Mouse (Mus musculus) intestine, embryonic 15.5 days (tissue): ENCODE data around the gene Fcrl1. TPM values are rescaled to one million over a fixed set of nuclear protein-coding genes. Genes with fewer than 3 reads are reported as not detected.

Source experiments
- ATAC-seq: fragments of 200-750 bp; cut with Nextera tagmentation; 2 replicates; pipeline ENCODE4 v1.8.0; 2017; ENCODE audit warnings: moderate TSS enrichment, moderate library complexity
- H3K27ac ChIP-seq: fragments of 300-500 bp; sonication (generic); 2 replicates; pipeline ENCODE4 v1.5.1; 2015; ENCODE audit warnings: mild to moderate bottlenecking, inconsistent platforms
- H3K27me3 ChIP-seq: fragments of 300-500 bp; sonication (generic); replicated peaks from 2 replicates; pipeline ENCODE4 v1.6.1; 2015; ENCODE audit warnings: inconsistent platforms
- H3K36me3 ChIP-seq: fragments of 300-500 bp; sonication (generic); 2 replicates; pipeline ENCODE4 v1.6.1; 2015; ENCODE audit warnings: inconsistent platforms
- H3K4me1 ChIP-seq: fragments of 300-500 bp; sonication (generic); replicated peaks from 2 replicates; pipeline ENCODE4 v1.6.1; 2015; ENCODE audit warnings: inconsistent platforms
- H3K4me2 ChIP-seq: fragments of 300-500 bp; sonication (generic); replicated peaks from 2 replicates; pipeline ENCODE4 v1.6.1; 2015; ENCODE audit warnings: mild to moderate bottlenecking, inconsistent platforms
- H3K4me3 ChIP-seq: fragments of 300-500 bp; sonication (generic); replicated peaks from 2 replicates; pipeline ENCODE4 v1.5.1; 2015; ENCODE audit warnings: inconsistent platforms
- H3K9ac ChIP-seq: fragments of 300-500 bp; sonication (generic); 2 replicates; pipeline ENCODE4 v1.6.1; 2015; ENCODE audit warnings: inconsistent platforms
- H3K9me3 ChIP-seq: fragments of 300-500 bp; sonication (generic); 2 replicates; pipeline ENCODE4 v1.6.1; 2016; ENCODE audit warnings: inconsistent platforms
- WGBS: fragments of 180-500 bp; shearing (Covaris S2); methylation state at CpG from one replicate; pipeline ENCODE4 v1.1.7; 2015; 5-methylcytosine and 5-hydroxymethylcytosine counted together
- polyA plus RNA-seq: library from polyadenylated mRNA; unstranded; fragments of >200 nt; fragmentation: Nextera tagmentation; extraction: Ambion mirVana; gene quantifications from 2 replicates; pipeline ENCODE4 v1.2.1, GENCODE M21; 2015

Fcrl1 gene
- polyA plus RNA-seq, 1 experiment from 2014 or later: 0.20 TPM

- H3K4me2 ChIP-seq: no peak overlapping the region
- no peak overlapping the region for H3K4me3 ChIP-seq
- H3K27me3 ChIP-seq: no peaks in the 10 kb centered on the region
- ATAC-seq: no peak
- no peaks in the 10 kb centered on the region for H3K4me1 ChIP-seq
- no peak overlapping the region for H3K27ac ChIP-seq
- no peak overlapping the region for H3K9ac ChIP-seq
- no peaks in the 10 kb centered on the region for H3K9me3 ChIP-seq
- 81% methylated on average over 4 of the region's 4 CpGs for WGBS
- no peaks in the 10 kb centered on the region for H3K36me3 ChIP-seq
Measured at GRCm38 (mm10) chr3:87422386-87422910, 46.3 kb downstream of the Fcrl1 start.

- Histone ChIP-seq H3K27me3 (no peaks in the 10 kb centered on the region), H3K4me1 (no peaks in the 10 kb centered on the region), H3K4me3 (no peak within 1 kb of the TSS), H3K9me3 (no peaks in the 10 kb centered on the region), H3K27ac (no peak within 1 kb of the TSS), H3K9ac (no peak within 1 kb of the TSS), H3K4me2 (no peak within 1 kb of the TSS), H3K36me3 (no peaks in the 10 kb centered on the region)
- no peak for ATAC-seq
- 88% methylated on average over 5 of the region's 5 CpGs for WGBS
Measured at GRCm38 (mm10) chr3:87435479-87435878, 59.3 kb downstream of the Fcrl1 start, which contains the start of gene Fcrl5. Gene Fcrl5, plus strand, starts transcription at chr3:87435773.

- no peaks in the 10 kb centered on the region for H3K27me3 ChIP-seq
- no peak for ATAC-seq
- WGBS: 68% methylated on average over 1 of the region's 1 CpGs
- H3K9ac ChIP-seq: no peak overlapping the region
- no peaks in the 10 kb centered on the region for H3K4me1 ChIP-seq
- H3K9me3 ChIP-seq: no peaks in the 10 kb centered on the region
- no peak overlapping the region for H3K27ac ChIP-seq
- no peak overlapping the region for H3K4me2 ChIP-seq
- no peak overlapping the region for H3K4me3 ChIP-seq
- no peaks in the 10 kb centered on the region for H3K36me3 ChIP-seq
Measured at GRCm38 (mm10) chr3:87440586-87440985, 64.4 kb downstream of the Fcrl1 start.

GRCm38 (mm10) chr3:87443968-87444367, 67.8 kb downstream of the Fcrl1 start:
- WGBS: 39% methylated on average over 6 of the region's 6 CpGs
- Histone ChIP-seq H3K9ac (no peak overlapping the region), H3K27ac (no peak overlapping the region), H3K4me3 (no peak overlapping the region), H3K9me3 (no peaks in the 10 kb centered on the region), H3K4me1 (no peaks in the 10 kb centered on the region), H3K27me3 (no peaks in the 10 kb centered on the region), H3K36me3 (no peaks in the 10 kb centered on the region), H3K4me2 (no peak overlapping the region)
- ATAC-seq: no peak

Other genes with a start within 250 kb of the Fcrl1 start
- gene Kirrel, start 201.6 kb upstream of the Fcrl1 start, polyA plus RNA-seq: 11.0 and 11.8 TPM in 2 replicates
- gene Fcrls, start 112.6 kb upstream of the Fcrl1 start, polyA plus RNA-seq: 6.4 TPM in 2 replicates
- gene Cd5l, start 18.5 kb upstream of the Fcrl1 start, polyA plus RNA-seq: 0.50 and 0.98 TPM in 2 replicates
- gene Fcrl5, start 59.4 kb downstream of the Fcrl1 start, polyA plus RNA-seq: not detected in 2 replicates
- 12.5 and 13.1 TPM in 2 replicates for gene Etv3, start 149.0 kb downstream of the Fcrl1 start, polyA plus RNA-seq
- gene Arhgef11, start 241.2 kb downstream of the Fcrl1 start, polyA plus RNA-seq: 13.7 and 14.4 TPM in 2 replicates